Mouse (Mus musculus) liver, embryonic 14.5 days (tissue): Measurements from ENCODE around the gene Fshr. TPM values are rescaled to one million over a fixed set of nuclear protein-coding genes. Genes with fewer than 3 reads are reported as not detected.

Experiments
- ATAC-seq: fragments of 200-750 bp; cut with Nextera tagmentation; 2 replicates; pipeline ENCODE4 v1.8.0; 2017; ENCODE audit warnings: moderate number of reproducible peaks, mild to moderate bottlenecking, moderate library complexity; ENCODE audit not compliant: insufficient read depth
- DNase-seq, 3 experiments: peaks; one replicate each; pipeline ENCODE4 v3.0.0-alpha.2; 2012 to 2013; ENCODE audit warnings: low read depth in 3 of 3, low spot score in 3 of 3
- H3K27ac ChIP-seq: fragments of 300-500 bp; sonication (generic); 2 replicates; pipeline ENCODE4 v1.5.1; 2014; ENCODE audit warnings: moderate library complexity, mild to moderate bottlenecking, control low read depth, inconsistent platforms
- H3K27me3 ChIP-seq: fragments of 300-500 bp; sonication (generic); 2 replicates; pipeline ENCODE4 v1.6.1; 2014; ENCODE audit warnings: mild to moderate bottlenecking, low read length, moderate library complexity; ENCODE audit not compliant: control insufficient read depth, insufficient read depth
- H3K36me3 ChIP-seq: fragments of 300-500 bp; sonication (generic); replicated peaks from 2 replicates; pipeline ENCODE4 v1.6.1; 2014; ENCODE audit warnings: low read depth; ENCODE audit not compliant: control insufficient read depth, insufficient read depth
- H3K4me1 ChIP-seq, 2 experiments: fragments of 200-500 bp in 1 of 2; fragments of 300-500 bp in 1 of 2; sonication (generic) in 1 of 2; replicated peaks; 2 replicates each; pipeline ENCODE4 v1.6.1; 2012 to 2014; ENCODE audit warnings: antibody characterized with exemption in 1 of 2, inconsistent platforms in 1 of 2, low read length in 1 of 2; ENCODE audit not compliant: control insufficient read depth in 2 of 2, insufficient read depth in 2 of 2
- H3K4me2 ChIP-seq: fragments of 300-500 bp; sonication (generic); 2 replicates; pipeline ENCODE4 v1.6.1; 2014; ENCODE audit warnings: low read depth, mild to moderate bottlenecking, control low read depth, moderate library complexity
- H3K4me3 ChIP-seq, 2 experiments: fragments of 200-500 bp in 1 of 2; fragments of 300-500 bp in 1 of 2; sonication (generic) in 1 of 2; 2 replicates each; pipeline ENCODE4 v1.5.1; 2012 to 2014; ENCODE audit warnings: low read depth in 2 of 2, low read length in 2 of 2, mild to moderate bottlenecking in 2 of 2, control low read depth in 1 of 2, inconsistent platforms in 1 of 2, moderate library complexity in 1 of 2; ENCODE audit not compliant: insufficient read depth in 1 of 2
- H3K9ac ChIP-seq: fragments of 300-500 bp; sonication (generic); replicated peaks from 2 replicates; pipeline ENCODE4 v1.6.1; 2014; ENCODE audit warnings: mild to moderate bottlenecking, control low read depth, moderate library complexity
- H3K9me3 ChIP-seq: fragments of 300-500 bp; sonication (generic); 2 replicates; pipeline ENCODE4 v1.6.1; 2016; ENCODE audit warnings: low read length, mixed read lengths; ENCODE audit not compliant: control insufficient read depth
- CTCF ChIP-seq: IDR thresholded peaks from 2 replicates; pipeline ENCODE4 v1.5.1; 2016; ENCODE audit warnings: antibody characterized with exemption, low read depth, control low read depth
- EP300 ChIP-seq: IDR thresholded peaks from 2 replicates; pipeline ENCODE4 v1.6.1; 2016; ENCODE audit warnings: antibody characterized with exemption, low read depth
- WGBS: fragments of 180-500 bp; shearing (Covaris S2); extraction: QIAGEN DNeasy Blood & Tissue Kit; methylation state at CpG from one replicate; pipeline ENCODE4 v1.1.7; 2014; ENCODE audit not compliant: insufficient replicate concordance; 5-methylcytosine and 5-hydroxymethylcytosine counted together
- polyA plus RNA-seq, 2 experiments: library from polyadenylated mRNA; depleted of rRNA in 1 of 2; stranded (reverse) in 1 of 2; unstranded in 1 of 2; fragments of >200 nt; fragmentation: Nextera tagmentation in 1 of 2; extraction: Ambion mirVana in 1 of 2; gene quantifications; 2 replicates each; pipeline versions ENCODE4 v1.2.1 to v1.2.3; 2012 to 2014

Fshr gene
- polyA plus RNA-seq, 2 experiments, result not detected

GRCm38 (mm10) chr17:89032981-89033380, 167.5 kb downstream of the Fshr start:
- Histone ChIP-seq H3K4me3 (no peak overlapping the region), H3K9me3 (no peaks in the 10 kb centered on the region), H3K9ac (no peak overlapping the region), H3K36me3 (no peaks in the 10 kb centered on the region), H3K27me3 (no peaks in the 10 kb centered on the region), H3K27ac (no peak overlapping the region), H3K4me2 (no peak overlapping the region), H3K4me1 (no peaks in the 10 kb centered on the region)
- DNase-seq (no peak), ATAC-seq (no peak)
- 70% methylated on average over 2 of the region's 2 CpGs for WGBS
- TF ChIP-seq EP300, result no peak
- TF ChIP-seq CTCF, result no peak

GRCm38 (mm10) chr17:89019518-89019917, 181.0 kb downstream of the Fshr start:
- Histone ChIP-seq H3K4me1 (no peaks in the 10 kb centered on the region), H3K4me3 (no peak overlapping the region), H3K36me3 (no peaks in the 10 kb centered on the region), H3K4me2 (no peak overlapping the region), H3K27me3 (no peaks in the 10 kb centered on the region), H3K9me3 (no peaks in the 10 kb centered on the region), H3K27ac (no peak overlapping the region), H3K9ac (no peak overlapping the region)
- 64% methylated on average over 2 of the region's 2 CpGs for WGBS
- DNase-seq, result no peak
- ATAC-seq, result no peak
- TF ChIP-seq EP300 (no peak), CTCF (no peak)

- H3K4me2 ChIP-seq, result no peak overlapping the region
- H3K27ac ChIP-seq, result no peak overlapping the region
- H3K4me3 ChIP-seq, result no peak overlapping the region
- TF ChIP-seq CTCF (no peak), EP300 (no peak)
- H3K9ac ChIP-seq, result no peak overlapping the region
- no peaks in the 10 kb centered on the region for H3K36me3 ChIP-seq
- no peak for ATAC-seq
- H3K4me1 ChIP-seq, result no peaks in the 10 kb centered on the region
- H3K27me3 ChIP-seq, result no peaks in the 10 kb centered on the region
- no peak for DNase-seq
- no peaks in the 10 kb centered on the region for H3K9me3 ChIP-seq
- WGBS, result 64% methylated on average over 4 of the region's 4 CpGs
These were observed 183.5 kb downstream of the Fshr start for GRCm38 (mm10) chr17:89017002-89017401.

GRCm38 (mm10) chr17:89013691-89014090, 186.8 kb downstream of the Fshr start:
- no peak overlapping the region for H3K9ac ChIP-seq
- no peaks in the 10 kb centered on the region for H3K9me3 ChIP-seq
- no peak for ATAC-seq
- no peak overlapping the region for H3K4me3 ChIP-seq
- no peak overlapping the region for H3K4me2 ChIP-seq
- no peaks in the 10 kb centered on the region for H3K36me3 ChIP-seq
- H3K27me3 ChIP-seq, result no peaks in the 10 kb centered on the region
- H3K27ac ChIP-seq, result no peak overlapping the region
- H3K4me1 ChIP-seq, result no peaks in the 10 kb centered on the region
- DNase-seq, result no peak
- TF ChIP-seq CTCF, result no peak
- TF ChIP-seq EP300, result no peak

GRCm38 (mm10) chr17:89009117-89009516, 191.4 kb downstream of the Fshr start:
- no peaks in the 10 kb centered on the region for H3K36me3 ChIP-seq
- H3K27ac ChIP-seq, result no peak overlapping the region
- no peak overlapping the region for H3K4me2 ChIP-seq
- no peak overlapping the region for H3K9ac ChIP-seq
- WGBS, result 65% methylated on average over 1 of the region's 1 CpGs
- TF ChIP-seq CTCF (no peak), EP300 (no peak)
- DNase-seq, result no peak
- H3K9me3 ChIP-seq, result no peaks in the 10 kb centered on the region
- no peak for ATAC-seq
- no peaks in the 10 kb centered on the region for H3K4me1 ChIP-seq
- no peak overlapping the region for H3K4me3 ChIP-seq
- no peaks in the 10 kb centered on the region for H3K27me3 ChIP-seq
